In the genomic region with DNA sequence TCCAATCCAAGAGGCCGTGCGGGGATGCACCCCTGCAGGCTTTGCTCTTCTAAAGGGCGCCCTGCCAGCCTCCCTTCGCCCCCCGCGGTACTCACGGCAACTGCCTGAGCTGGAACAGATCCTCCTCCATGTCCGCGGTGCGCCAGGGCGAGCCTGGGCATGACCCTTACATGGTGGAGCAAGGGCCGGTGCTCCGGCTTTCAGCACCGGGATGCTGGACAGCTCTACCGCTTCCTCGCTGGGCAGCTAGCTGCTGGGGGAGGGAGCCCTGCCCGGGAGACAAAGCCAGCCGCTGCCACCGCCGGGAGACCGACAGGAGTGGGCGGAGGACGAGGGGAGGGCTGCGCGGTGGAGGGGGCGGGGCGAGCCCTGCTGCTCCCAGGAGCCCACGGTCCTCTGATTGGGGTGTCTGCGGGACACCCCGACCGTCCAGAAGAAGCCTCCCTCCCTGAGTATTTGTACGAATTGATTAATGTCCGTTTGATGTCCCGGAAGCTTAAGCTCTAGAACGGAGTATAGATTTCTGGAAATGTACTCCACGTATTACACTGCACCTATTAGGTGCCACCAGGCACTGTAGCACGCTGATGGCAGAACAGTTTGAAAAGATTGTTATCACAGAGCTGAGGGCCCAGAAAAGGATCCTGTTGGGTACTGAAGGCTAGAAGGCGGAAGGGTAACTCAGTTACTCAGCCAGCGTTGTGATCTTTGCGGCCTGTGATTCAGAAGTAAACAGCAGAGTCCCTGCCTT, we compare ENCODE assay signal across 8 mouse cellular contexts. TPM values are rescaled to one million over a fixed set of nuclear protein-coding genes. Genes with fewer than 3 reads are reported as not detected.
DNase-seq lines count a peak whose midpoint lies in the region; ATAC-seq and TF ChIP-seq lines count a peak whose summit lies in the region.

A gene (minus strand): TSS at position 514 of the 751 bp plus-strand sequence.

- peak; percentile 91 for ATAC-seq in forebrain, postnatal 0 days
- peak; percentile 59 to 75; a peak in 3 of 4 replicates for ATAC-seq in hematopoietic stem cell, adult 5-6 weeks (replicated peaks in 1 of 2; ENCODE audit: insufficient read depth in 1 of 2, low FRiP score in 2 of 2, low TSS enrichment in 1 of 2, low read depth in 1 of 2, poor library complexity in 2 of 2, severe bottlenecking in 2 of 2)
- ATAC-seq in lung, embryonic 14.5 days (ENCODE audit: insufficient read depth) = peak; percentile 24; the same call in 1 of the 2 replicates

- in situ Hi-C loops in ES-E14 (cut with MboI; ENCODE audit: low sequenced_read_pairs in 2 of 2, unreplicated experiment in 2 of 2) = no loop called here

- 2% methylated on average over 39 of the region's 40 CpGs for WGBS in forebrain, postnatal 0 days
- 2% methylated on average over 39 of the region's 40 CpGs for WGBS in lung, embryonic 14.5 days

- DNase-seq in ES-E14 (ENCODE audit: low read depth, low spot score) = peak; percentile 79
- DNase-seq in cerebellum, adult 18-20 months = peak; percentile 89 to 92
- peak; percentile 88 for DNase-seq in forebrain, postnatal 0 days
- DNase-seq in layer of hippocampus, adult 8-10 months (ENCODE audit: low spot score in 2 of 2) = peak; percentile 58 to 78
- DNase-seq in lung, embryonic 14.5 days = peak; percentile 88
- peak; percentile 75 for DNase-seq in ovary, adult 18-20 months (ENCODE audit: low spot score)
- peak; percentile 27 to 48 for DNase-seq in thymus, postnatal 36 days

- peak; percentile 39 for TF ChIP-seq CTCF in forebrain, postnatal 0 days (IDR thresholded peaks at IDR 0.05; ENCODE audit: low read depth)
- no peak for TF ChIP-seq CTCF in lung, embryonic 14.5 days (IDR thresholded peaks at IDR 0.05; ENCODE audit: low read depth)

- H3K27ac ChIP-seq in ES-E14 (ENCODE audit: insufficient read depth, low read depth, low read length, poor library complexity, severe bottlenecking) = no peak within 1 kb of the TSS; the same call in 1 of the 2 replicates
- peak within 1 kb of the TSS; percentile 96 for H3K27ac ChIP-seq in forebrain, postnatal 0 days (ENCODE audit: low read depth, low read length)
- no peak within 1 kb of the TSS for H3K27ac ChIP-seq in lung, embryonic 14.5 days (ENCODE audit: low read depth)

- no peaks in the 10 kb centered on the region for H3K36me3 ChIP-seq in ES-E14 (ENCODE audit: control insufficient read depth, insufficient read depth, low read length, poor library complexity, severe bottlenecking)
- H3K36me3 ChIP-seq in forebrain, postnatal 0 days (ENCODE audit: insufficient read depth) = no peaks in the 10 kb centered on the region
- H3K36me3 ChIP-seq in lung, embryonic 14.5 days (ENCODE audit: insufficient read depth) = no peaks in the 10 kb centered on the region

- no peaks in the 10 kb centered on the region for H3K9me3 ChIP-seq in ES-E14 (ENCODE audit: control insufficient read depth, insufficient read depth, low read depth, low read length)
- no peaks in the 10 kb centered on the region for H3K9me3 ChIP-seq in forebrain, postnatal 0 days (ENCODE audit: low read length)
- no peaks in the 10 kb centered on the region for H3K9me3 ChIP-seq in lung, embryonic 14.5 days (ENCODE audit: low read depth, low read length)

- H3K4me3 ChIP-seq in ES-E14 (ENCODE audit: insufficient read depth in 1 of 2, low read depth in 1 of 2, low read length in 2 of 2, poor library complexity in 1 of 2, severe bottlenecking in 1 of 2) = peak within 1 kb of the TSS; percentile 66 to 84
- H3K4me3 ChIP-seq in forebrain, postnatal 0 days (ENCODE audit: low read depth, low read length) = peak within 1 kb of the TSS; percentile 51
- H3K4me3 ChIP-seq in lung, embryonic 14.5 days (ENCODE audit: low read depth, low read length) = peak within 1 kb of the TSS; percentile 10; the same call in 1 of the 2 replicates

- peak within 1 kb of the TSS; percentile 58 for H3K4me2 ChIP-seq in forebrain, postnatal 0 days (ENCODE audit: low read depth)
- H3K4me2 ChIP-seq in lung, embryonic 14.5 days = peak within 1 kb of the TSS; percentile 51

- H3K9ac ChIP-seq in ES-E14 (ENCODE audit: insufficient read depth, low read depth, low read length, poor library complexity, severe bottlenecking) = peak within 1 kb of the TSS; percentile 68; the same call in 1 of the 2 replicates
- H3K9ac ChIP-seq in forebrain, postnatal 0 days = peak within 1 kb of the TSS; percentile 91
- H3K9ac ChIP-seq in lung, embryonic 14.5 days = no peak within 1 kb of the TSS

- peaks cover 0 to 3% of the 10 kb centered on the region in 2 experiments; a peak in 1 of 4 replicates for H3K4me1 ChIP-seq in ES-E14 (ENCODE audit: control insufficient read depth in 2 of 2, insufficient read depth in 2 of 2, low read length in 2 of 2, poor library complexity in 1 of 2)
- 0 out of 2 replicates have a peak, but pooled peaks cover 4% of the 10 kb centered on the region for H3K4me1 ChIP-seq in forebrain, postnatal 0 days (ENCODE audit: insufficient read depth)
- H3K4me1 ChIP-seq in lung, embryonic 14.5 days (ENCODE audit: insufficient read depth) = no peaks in the 10 kb centered on the region

- H3K27me3 ChIP-seq in forebrain, postnatal 0 days (ENCODE audit: insufficient read depth, low read length) = no peaks in the 10 kb centered on the region
- peaks cover 7% of the 10 kb centered on the region; the same call in 1 of the 2 replicates for H3K27me3 ChIP-seq in lung, embryonic 14.5 days (ENCODE audit: insufficient read depth, low read length)

TF ChIP-seq in ES-E14, 5 proteins besides CTCF, POLR2A, EP300 and RAD21:
- TF ChIP-seq HCFC1 (IDR thresholded peaks at IDR 0.05; ENCODE audit: borderline replicate concordance, insufficient read depth, low read length) = peak; percentile 60; the same call in 1 of the 2 replicates
- TF ChIP-seq ZC3H11A (IDR thresholded peaks at IDR 0.05; ENCODE audit: borderline replicate concordance, low read depth, low read length) = no peak
- TF ChIP-seq MAFK (IDR thresholded peaks at IDR 0.05; ENCODE audit: insufficient read depth, low read depth, low read length) = no peak
- no peak for TF ChIP-seq ZNF384 (IDR thresholded peaks at IDR 0.05; ENCODE audit: low read depth, low read length)
- TF ChIP-seq CHD2 (IDR thresholded peaks at IDR 0.05; ENCODE audit: low read depth, low read length) = 0 out of 2 replicates have a peak, but pooled peaks have one; percentile 44
TF ChIP-seq in ES-E14: peak in this region for 2.

RNA-seq across cellular contexts. Expression of the gene that starts here (rescaled TPM):
- 3.3 and 4.9 TPM in 2 replicates for total RNA-seq in ES-E14 (2012; rRNA removed)
- total RNA-seq in forebrain, postnatal 0 days (2014; rRNA removed) = 153 and 177 TPM in 2 replicates
- polyA plus RNA-seq in forebrain, postnatal 0 days (2015; fragmentation: Nextera tagmentation; extraction: Ambion mirVana) = 89.7 and 97.5 TPM in 2 replicates
- total RNA-seq in hematopoietic stem cell, adult 5-6 weeks (2017) = not detected in 2 replicates
- total RNA-seq in layer of hippocampus, adult 8-10 months (2022) = 100 to 1,000 TPM; 146 to 171 (median 153) TPM
- 0.11 and 0.22 TPM in 2 replicates for polyA plus RNA-seq in lung, embryonic 14.5 days (2014; fragmentation: Nextera tagmentation; extraction: Ambion mirVana)

Comparison
In these comparisons a context has a peak if more than half of its experiments do, and no peak if none do; other contexts are left out.
1. RNA of the gene that starts here (total RNA-seq): 153 to 177 TPM in forebrain, postnatal 0 days and 146 to 171 TPM in layer of hippocampus, adult 8-10 months; 3.3 to 4.9 TPM in ES-E14 and not detected in hematopoietic stem cell, adult 5-6 weeks; every median in the first group is over 10 times any median in the second.
2. RNA of the gene that starts here (polyA plus RNA-seq): 89.7 to 97.5 TPM in forebrain, postnatal 0 days; 0.11 to 0.22 TPM in lung, embryonic 14.5 days; every median in the first group is over 10 times any median in the second.
3. Peak in ATAC-seq in hematopoietic stem cell, adult 5-6 weeks; RNA of the gene not detected or under 1 TPM.
4. Peak in DNase-seq, ATAC-seq, H3K4me3 ChIP-seq and H3K4me2 ChIP-seq in lung, embryonic 14.5 days; RNA of the gene not detected or under 1 TPM.
5. DNase-seq: peak in every context shown above with its lines; median percentile 90 in cerebellum, adult 18-20 months; 88 in forebrain, postnatal 0 days; 88 in lung, embryonic 14.5 days; 79 in ES-E14; 75 in ovary, adult 18-20 months; 68 in layer of hippocampus, adult 8-10 months; 38 in thymus, postnatal 36 days.
6. H3K4me3 ChIP-seq: peak in every context shown above with its lines; median percentile 75 in ES-E14; 51 in forebrain, postnatal 0 days; 10 in lung, embryonic 14.5 days.
7. ATAC-seq: peak in every context shown above with its lines; median percentile 91 in forebrain, postnatal 0 days; 67 in hematopoietic stem cell, adult 5-6 weeks; 24 in lung, embryonic 14.5 days.